ENCODE assay signal across 13 mouse cellular contexts in genomic region chr16:37565117-37565516, GRCm38 (mm10). TPM values are rescaled to one million over a fixed set of nuclear protein-coding genes. Genes with fewer than 3 reads are reported as not detected.
"Had no signal": no experiment of that assay in that cellular context is flagged by ENCODE, and none has a peak within 500 bp of the region (broad histone marks: within the 10 kb centered on the region; RNA-seq: fewer than 3 reads in every experiment).

No protein-coding gene starts in this region.

- ATAC-seq: midbrain, embryonic 13.5 days had no signal

- H3K27me3 ChIP-seq: limb, embryonic 13.5 days; lung, embryonic 15.5 days; midbrain, embryonic 13.5 days had no signal

- H3K4me3 ChIP-seq: limb, embryonic 13.5 days; lung, embryonic 15.5 days; midbrain, embryonic 13.5 days had no signal

- DNase-seq: kidney, adult 8-10 months; kidney, postnatal 25 days; layer of hippocampus, adult 9-11 months; left cerebral cortex, postnatal 4 days; lung, postnatal 14 days; right cerebral cortex, postnatal 14 days; thymus, postnatal 36 days had no signal

- H3K9me3 ChIP-seq: limb, embryonic 13.5 days; lung, embryonic 15.5 days; midbrain, embryonic 13.5 days had no signal

- H3K4me2 ChIP-seq: limb, embryonic 13.5 days; lung, embryonic 15.5 days; midbrain, embryonic 13.5 days had no signal

- H3K27ac ChIP-seq: limb, embryonic 13.5 days; lung, embryonic 15.5 days; macrophage; midbrain, embryonic 13.5 days had no signal

- H3K4me1 ChIP-seq: limb, embryonic 13.5 days; lung, embryonic 15.5 days had no signal

- H3K36me3 ChIP-seq: lung, embryonic 15.5 days; midbrain, embryonic 13.5 days had no signal

- H3K9ac ChIP-seq: limb, embryonic 13.5 days; lung, embryonic 15.5 days; midbrain, embryonic 13.5 days had no signal

RNA-seq across cellular contexts. Expression of gene Hgd, which starts 14.8 kb away (rescaled TPM):
- total RNA-seq: left cerebral cortex, postnatal 10 days; left cerebral cortex, postnatal 4 days had no signal
- polyA plus RNA-seq: macrophage; neural tube, embryonic 14.5 days had no signal
